Mouse (Mus musculus) gastrocnemius, adult 8-10 months (tissue): ENCODE results near the gene Npm1. TPM values are rescaled to one million over a fixed set of nuclear protein-coding genes. Genes with fewer than 3 reads are reported as not detected.

ENCODE experiments used
- DNase-seq, 2 experiments: peaks; one replicate each; pipeline ENCODE4 v3.0.0; 2022; ENCODE audit warnings: low spot score in 2 of 2
- total RNA-seq, 4 experiments: library from RNA; stranded (reverse); gene quantifications; 2 replicates each; pipeline ENCODE4 v1.2.4; 2022

Npm1 gene
- total RNA-seq, 4 experiments from 2014 or later, result 118 to 161 (median 130) TPM

GRCm38 (mm10) chr11:33146651-33147131 lies 16.3 kb downstream of the Npm1 start:
- DNase-seq, result peak in 1 of 2 experiments; percentile 29

GRCm38 (mm10) chr11:33146143-33146497 lies 16.9 kb downstream of the Npm1 start:
- peak; percentile 70 to 84 for DNase-seq

DNA sequence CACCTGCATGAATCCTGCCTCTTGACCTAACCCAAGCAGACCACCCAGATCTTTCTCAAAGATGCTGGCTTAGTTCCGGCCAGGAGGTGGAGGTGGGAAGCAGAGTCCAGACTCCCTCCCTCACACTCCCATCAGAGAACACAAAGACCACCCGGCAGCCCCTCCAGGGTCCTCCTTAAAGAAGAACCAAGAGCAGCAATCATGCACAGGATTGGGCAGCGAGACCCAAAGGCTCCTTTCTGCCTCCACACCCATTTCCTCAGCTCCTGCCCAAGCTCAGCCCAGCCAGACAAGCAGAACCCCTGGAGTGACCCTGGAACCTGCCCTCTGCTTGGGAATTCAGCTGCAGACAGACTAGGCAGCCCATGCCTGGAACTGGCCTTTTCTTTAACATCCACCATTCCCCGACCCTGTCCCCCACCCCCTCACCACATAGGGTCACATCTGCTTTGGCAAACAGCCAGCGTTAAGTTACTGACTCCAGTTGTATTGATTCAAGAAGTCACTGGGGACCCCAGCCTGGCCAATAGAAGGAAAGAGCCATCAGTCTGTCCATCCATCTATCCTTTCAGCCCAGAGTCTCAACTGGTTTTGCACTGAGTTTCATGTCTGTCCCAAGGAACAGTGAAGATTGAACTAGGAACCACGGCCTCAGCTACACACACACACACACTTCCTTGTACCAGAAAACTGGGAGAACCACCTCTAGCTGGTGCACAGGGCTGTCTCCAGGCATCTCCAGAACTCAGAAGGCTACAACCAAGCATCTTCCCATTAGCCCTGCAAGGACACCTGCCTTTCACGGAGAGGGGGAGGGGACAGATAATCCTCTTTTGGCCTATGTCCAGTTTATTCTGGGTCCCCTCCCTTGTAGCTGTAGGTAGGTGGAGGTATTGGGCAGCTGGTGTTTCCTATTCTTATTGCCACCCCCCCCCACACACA lies 17.5 kb downstream of the Npm1 start:
- DNase-seq, result no peak

DNA sequence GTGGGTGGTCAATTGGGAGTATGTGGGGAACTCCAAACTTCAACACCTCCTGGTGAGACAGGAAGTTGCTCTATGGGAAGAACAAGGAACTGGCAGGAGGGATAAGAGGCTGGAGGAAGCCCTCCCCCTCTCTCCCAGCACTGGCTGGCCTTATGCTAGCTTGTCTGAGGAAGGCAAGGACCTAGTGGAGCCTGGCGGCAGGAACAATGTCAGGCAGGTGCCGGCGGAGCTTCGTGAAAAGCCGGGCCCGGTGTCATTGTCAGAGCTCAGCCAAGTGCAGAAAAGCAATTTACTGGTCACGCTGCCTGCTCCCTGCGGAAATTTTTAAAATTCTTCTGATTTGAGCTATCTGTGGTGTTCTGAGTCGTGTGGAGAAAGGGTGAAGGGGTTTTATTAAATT lies 19.1 kb downstream of the Npm1 start:
- no peak for DNase-seq

GRCm38 (mm10) chr11:33142801-33143200 lies 20.2 kb downstream of the Npm1 start:
- no peak for DNase-seq

GRCm38 (mm10) chr11:33140111-33140460 lies 22.9 kb downstream of the Npm1 start:
- no peak for DNase-seq

DNA sequence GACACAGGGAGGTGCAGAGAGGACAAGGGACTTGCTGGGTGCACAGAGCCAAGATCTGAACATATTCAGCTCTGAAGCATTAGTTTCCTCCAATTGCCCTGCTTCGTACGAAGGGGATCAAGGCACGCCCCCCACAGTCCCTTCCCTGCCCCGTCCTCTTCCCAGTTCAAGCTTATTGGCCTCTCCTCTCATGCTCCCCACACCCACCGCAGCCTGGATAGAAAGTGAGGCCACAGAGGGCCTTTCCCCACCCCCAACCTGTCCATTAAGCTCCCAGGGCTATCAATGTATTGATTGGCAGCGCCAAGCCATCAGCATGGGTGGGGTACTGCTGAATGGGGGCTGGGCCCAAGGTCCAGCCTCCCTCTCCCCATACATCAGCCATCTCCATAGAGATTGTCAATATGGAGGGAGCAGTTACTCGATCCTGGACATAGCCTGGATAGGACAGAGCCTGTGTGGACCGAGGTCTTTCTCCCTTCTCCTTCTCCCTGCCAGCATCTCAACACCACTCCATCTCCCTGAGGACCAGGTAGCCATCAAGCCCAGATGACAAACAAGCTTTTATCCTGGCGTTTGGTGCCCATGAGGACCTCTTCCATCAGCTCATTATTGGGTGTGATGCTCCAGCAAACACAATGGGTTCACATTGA lies 23.4 kb downstream of the Npm1 start:
- DNase-seq, result no peak

- DNase-seq, result no peak
Measured at GRCm38 (mm10) chr11:33138686-33139085, 24.3 kb downstream of the Npm1 start.

- DNase-seq, result peak in 1 of 2 experiments; percentile 2
Measured at GRCm38 (mm10) chr11:33134391-33134986, 28.5 kb downstream of the Npm1 start.

- DNase-seq, result peak in 1 of 2 experiments; percentile 0
Measured at GRCm38 (mm10) chr11:33132619-33133338, 30.2 kb downstream of the Npm1 start.

GRCm38 (mm10) chr11:33127058-33127457 lies 35.9 kb downstream of the Npm1 start:
- DNase-seq, result no peak

- DNase-seq, result peak in 1 of 2 experiments; percentile 27
Measured at GRCm38 (mm10) chr11:33122575-33123268, 40.3 kb downstream of the Npm1 start.

GRCm38 (mm10) chr11:33119556-33119955 lies 43.5 kb downstream of the Npm1 start:
- DNase-seq, result no peak

GRCm38 (mm10) chr11:33119116-33119515 lies 43.9 kb downstream of the Npm1 start:
- DNase-seq, result no peak

GRCm38 (mm10) chr11:33118480-33118879 lies 44.5 kb downstream of the Npm1 start:
- DNase-seq, result no peak

GRCm38 (mm10) chr11:33115796-33116195 lies 47.2 kb downstream of the Npm1 start:
- no peak for DNase-seq

- DNase-seq, result no peak
Measured at GRCm38 (mm10) chr11:33112407-33112806, 50.6 kb downstream of the Npm1 start.

GRCm38 (mm10) chr11:33110111-33110510 lies 52.9 kb downstream of the Npm1 start:
- DNase-seq, result no peak

- no peak for DNase-seq
Measured at GRCm38 (mm10) chr11:33107540-33107939, 55.5 kb downstream of the Npm1 start.

DNA sequence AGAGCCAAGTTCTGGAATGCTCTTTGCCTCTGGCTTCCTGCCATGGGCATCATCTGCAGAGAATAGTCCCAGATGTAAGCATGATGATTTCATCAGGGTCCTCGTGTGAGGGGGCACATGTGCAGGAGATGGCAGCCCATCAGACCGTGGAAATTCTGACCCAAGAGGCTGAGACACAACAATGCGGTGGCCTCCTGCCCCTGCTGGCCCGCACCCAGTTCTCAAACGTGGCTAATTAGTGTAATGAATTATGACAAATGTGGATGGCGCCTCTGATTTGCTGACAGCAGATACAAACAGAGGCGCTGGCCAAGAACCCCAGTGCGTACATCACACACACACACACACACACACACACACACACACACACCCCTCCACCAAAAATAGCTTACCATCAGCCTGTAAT lies 58.1 kb downstream of the Npm1 start:
- no peak for DNase-seq
